Mouse (Mus musculus) adrenal gland, postnatal 14 days (tissue): ENCODE data around the gene Hsp90ab1. TPM values are rescaled to one million over a fixed set of nuclear protein-coding genes. Genes with fewer than 3 reads are reported as not detected.
A peak's percentile ranks its signal among the peaks of the same experiment; 100 is the strongest.

Experiments
- DNase-seq: peaks from one replicate; pipeline ENCODE4 v3.0.0; 2021; ENCODE audit warnings: mixed read lengths
- total RNA-seq: library from RNA; stranded (reverse); gene quantifications from 2 replicates; pipeline ENCODE4 v1.2.3, GENCODE M21; 2021

Gene Hsp90ab1
- total RNA-seq, 1 experiment from 2014 or later, result 1,485 TPM

DNA sequence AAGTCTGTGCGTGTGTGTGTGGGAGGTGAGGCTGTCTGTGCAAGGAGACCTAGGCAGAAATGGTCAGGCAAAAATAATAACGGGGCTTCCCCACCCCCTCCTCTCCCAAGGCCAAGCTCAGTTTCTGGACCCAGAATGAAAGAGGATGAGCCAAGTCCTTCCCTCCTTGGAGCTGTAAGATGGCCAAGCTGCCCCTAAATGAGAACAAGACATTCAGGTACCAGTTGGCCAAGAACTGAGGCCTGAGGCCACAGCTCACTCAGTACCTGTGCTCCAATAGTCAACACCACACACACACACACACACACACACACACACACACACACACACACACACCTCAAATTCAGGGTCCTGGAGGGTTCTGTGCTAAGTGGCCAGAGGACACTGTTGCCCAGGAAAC, 30.4 kb downstream of the Hsp90ab1 start:
- no peak for DNase-seq

DNA sequence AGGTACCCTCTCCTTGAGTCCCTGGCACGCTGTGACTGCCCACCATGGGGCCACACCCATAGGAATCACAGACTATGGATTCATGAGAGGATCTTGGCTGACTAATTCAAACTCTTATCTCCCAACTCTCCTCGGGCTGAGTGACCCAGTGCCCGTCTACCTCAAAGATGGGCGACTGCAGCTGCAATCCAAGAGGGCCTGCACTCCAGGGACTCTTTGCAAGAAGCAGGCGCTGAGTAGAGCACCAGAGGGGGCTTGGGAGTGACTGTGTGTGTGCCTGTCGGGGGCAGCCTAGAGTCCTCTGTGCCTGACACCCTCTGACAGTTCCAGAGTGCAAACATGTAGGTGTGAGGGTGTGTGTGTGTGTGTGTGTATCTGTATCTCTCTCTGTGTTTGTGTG, 30.9 kb downstream of the Hsp90ab1 start:
- DNase-seq, result no peak

DNA sequence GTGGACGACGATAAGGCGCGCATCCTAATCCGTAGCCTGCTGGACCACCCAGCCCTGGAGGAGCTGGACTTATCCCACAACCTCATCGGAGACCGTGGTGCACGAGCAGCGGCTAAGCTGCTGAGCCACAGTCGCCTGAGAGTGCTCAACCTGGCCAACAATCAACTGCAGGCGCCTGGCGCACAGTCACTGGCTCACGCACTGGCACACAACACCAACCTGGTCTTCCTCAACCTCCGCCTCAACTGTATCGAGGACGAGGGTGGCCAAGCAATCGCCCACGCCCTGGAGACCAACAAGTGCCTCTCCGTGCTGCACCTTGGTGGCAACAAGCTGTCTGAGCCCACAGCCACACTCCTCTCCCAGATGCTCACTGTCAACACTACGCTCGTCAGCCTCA, 33.4 kb downstream of the Hsp90ab1 start:
- DNase-seq, result no peak

DNA sequence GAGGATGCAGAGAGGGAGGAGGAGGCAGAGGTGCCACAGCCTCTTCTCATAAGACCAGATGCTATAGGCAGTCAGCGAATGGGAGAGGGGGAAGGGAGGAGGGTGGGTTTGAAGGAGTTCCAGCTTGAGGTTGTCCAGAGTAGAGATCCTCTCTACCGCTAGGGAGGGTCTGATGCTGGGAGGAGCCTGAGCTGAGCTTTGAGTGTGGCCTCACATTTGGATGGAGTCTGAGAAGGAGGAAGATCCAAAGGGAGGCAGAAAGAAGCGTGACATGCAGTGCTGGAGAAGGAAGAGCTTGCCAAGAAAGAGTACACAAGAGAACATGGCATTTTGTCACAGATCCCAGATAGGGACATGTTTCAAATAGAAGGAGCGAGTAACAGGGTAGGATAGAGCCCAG, 34.7 kb downstream of the Hsp90ab1 start:
- DNase-seq, result no peak

DNA sequence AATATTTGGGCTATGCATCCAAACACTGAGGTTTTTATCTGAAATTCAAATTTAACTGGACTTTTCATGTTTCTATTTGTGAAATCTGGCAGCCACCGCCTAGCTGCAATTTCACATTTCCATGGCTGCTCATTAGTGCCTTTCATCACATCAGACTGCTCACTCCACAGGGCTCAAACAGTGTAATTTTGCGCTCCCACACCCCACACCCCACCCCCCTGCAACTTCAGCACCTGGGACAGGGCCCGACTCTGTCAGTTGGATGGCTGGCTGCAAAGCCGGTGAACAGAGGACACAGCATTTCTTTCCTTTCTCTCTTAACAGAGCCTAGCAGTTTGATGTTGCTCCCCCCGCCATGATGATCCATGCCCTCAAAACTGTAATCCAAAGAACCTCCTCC, 36.8 kb downstream of the Hsp90ab1 start:
- DNase-seq, result peak; percentile 74

DNA sequence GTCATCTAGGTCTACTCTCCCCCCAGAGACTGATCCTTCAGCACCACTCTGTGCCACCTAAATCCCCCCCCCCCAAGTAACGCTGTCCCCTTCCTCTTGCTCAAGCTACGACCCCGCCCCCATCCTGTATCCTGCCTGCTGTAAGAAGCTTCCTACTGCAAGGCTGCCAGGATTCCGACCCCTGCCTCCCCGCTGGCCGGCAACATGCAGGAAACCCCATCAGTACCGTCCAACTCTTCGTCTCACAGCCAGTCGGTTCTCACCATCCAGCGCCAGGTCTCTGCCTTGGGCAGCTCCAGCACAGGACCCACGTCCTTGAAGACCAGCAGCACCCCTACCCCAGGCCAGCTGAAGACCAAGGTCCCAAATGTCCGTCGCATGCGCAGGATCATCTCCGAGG, 40.2 kb downstream of the Hsp90ab1 start:
- DNase-seq, result no peak

DNA sequence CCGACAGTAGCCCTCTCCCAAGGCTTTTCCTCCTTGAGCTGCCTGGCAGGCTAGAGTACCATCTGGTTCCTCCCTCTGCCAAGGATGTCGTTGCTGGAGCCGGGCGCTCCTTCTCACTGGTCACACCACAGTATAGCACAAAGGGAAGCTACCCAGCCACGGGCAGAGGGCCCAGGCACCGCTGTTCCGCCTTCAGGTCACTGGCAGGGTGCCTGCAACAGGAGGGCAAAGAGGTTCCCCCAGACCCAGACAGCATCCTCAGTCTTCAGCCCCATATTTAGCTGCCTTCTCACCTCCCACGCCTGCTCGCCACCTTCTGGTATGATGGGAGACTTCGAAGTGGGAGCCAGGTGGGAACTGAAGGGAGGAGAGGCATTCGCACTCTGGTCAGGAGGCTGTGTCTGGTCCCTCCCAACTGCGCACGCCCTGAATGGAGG, 42.7 kb downstream of the Hsp90ab1 start:
- DNase-seq, result no peak

DNA sequence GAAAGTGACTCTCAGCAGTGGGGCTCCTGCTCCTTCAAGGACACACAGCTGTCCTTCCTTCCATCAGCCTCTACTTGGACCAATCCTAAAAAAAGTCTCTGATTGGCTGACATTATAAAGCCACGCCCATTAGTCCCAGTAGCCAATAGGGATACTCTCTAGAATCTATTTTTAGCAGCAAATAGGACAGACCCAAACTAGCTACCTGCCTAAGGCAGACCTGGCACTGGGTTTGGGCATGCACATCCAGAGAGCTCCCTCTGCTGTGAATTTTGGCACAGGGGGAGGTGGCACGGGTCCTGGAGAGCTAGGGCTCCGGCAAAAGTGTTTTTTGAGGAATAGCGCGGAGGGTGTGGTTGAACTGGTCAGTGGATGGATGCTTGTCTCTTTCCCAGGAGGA, 46.5 kb downstream of the Hsp90ab1 start:
- no peak for DNase-seq

DNA sequence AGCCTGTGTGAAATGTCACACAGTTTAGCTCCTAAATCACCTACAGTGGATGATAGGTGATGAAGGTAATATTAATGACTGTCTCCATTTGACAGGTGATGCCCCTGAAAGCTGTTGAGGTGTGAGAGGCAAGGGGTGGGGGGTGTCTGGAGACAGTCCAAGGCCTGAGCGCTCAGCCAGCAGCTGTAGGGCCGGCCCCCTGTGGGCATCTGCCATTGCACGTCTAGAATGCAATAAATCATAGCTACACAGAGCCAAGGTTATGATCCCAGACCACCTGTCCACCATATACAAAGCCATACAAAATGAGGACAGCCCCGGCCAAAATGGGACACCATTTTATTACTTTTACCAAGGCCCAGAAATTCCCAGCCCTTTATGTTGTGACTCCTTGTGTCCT, 48.1 kb downstream of the Hsp90ab1 start:
- no peak for DNase-seq

DNA sequence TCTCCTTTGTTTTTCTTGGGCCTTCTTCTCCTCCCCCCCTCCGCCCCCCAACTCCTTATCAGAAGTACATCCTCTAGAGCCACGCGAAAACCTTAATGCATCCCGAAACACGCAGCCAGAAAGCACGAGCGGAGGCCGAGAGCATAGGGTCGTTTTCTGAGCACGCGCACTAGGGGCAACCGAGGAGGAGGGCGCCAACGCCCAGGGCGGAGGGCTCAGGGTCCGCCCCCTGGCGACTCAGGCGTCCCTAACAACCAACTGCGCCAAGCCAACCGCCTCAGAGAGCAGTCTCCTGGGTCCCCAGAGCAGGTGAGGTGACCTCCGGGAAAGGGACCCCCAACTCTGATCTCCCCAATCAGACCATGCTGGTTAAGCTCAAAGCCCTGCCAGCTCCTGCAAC, 49.8 kb downstream of the Hsp90ab1 start, which contains the start of gene Tcte1:
Gene Tcte1 (plus strand): TSS at position 172 of the 400 bp plus-strand sequence.
- no peak for DNase-seq

DNA sequence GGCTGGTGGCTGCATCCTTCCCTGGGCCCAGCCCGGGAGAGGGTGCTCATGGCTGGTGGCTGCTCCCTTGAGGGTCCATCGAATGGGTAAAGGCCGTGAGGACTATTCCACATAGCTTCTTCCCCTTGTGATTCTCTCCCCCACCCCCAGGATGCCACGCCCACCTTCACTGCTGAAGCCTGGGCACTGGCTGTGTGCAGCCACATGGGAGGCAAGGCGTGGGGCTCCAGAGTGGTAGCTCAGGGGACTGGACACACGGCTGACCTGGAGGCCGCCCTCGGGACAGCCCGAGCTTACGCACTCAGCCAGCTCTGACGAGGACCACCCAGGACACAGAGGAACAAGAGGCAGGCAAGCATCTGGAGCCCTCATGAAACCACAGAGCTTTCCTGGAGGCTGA, 52.9 kb downstream of the Hsp90ab1 start:
- no peak for DNase-seq

DNA sequence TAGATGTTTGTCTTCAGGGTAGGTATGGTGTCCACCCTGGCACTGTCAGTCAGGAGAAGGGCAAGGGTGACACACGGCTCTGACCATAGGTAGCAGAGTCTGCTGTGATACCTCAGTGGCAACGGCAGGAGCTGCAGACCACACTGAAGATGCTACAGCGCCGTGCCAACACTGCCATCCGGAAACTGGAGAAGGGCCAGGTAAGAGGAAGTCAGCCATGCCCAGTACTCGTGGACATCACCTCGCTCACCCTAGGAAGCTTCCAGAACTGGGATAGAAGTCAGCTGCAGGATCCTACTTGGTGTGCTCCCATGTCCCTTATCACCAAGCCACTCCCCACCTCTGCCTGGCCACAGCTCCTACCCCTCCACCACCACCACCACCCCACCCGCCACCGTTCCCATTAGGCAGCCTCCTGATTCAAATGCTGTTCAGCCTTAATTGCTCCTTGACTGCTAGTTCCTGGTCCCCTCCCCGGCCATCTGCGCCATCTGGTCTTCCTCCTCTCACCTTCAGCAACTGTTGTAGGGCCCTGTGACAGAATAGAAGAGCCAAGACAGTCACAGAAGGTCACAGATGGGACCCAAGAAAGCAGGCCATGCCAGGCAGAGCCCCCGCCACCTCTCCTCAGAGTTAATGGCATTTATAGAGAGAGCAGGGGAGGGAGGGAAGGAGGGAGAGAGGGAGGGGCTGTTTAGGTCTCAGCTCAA, 54.1 kb downstream of the Hsp90ab1 start:
- no peak for DNase-seq

Other genes starting within 250 kb of the Hsp90ab1 start
- gene Cdc5l, start 139.5 kb downstream of the Hsp90ab1 start, total RNA-seq, result 44.3 and 44.8 TPM in 2 replicates
- gene Spats1, start 97.9 kb downstream of the Hsp90ab1 start, total RNA-seq, result not detected in 2 replicates
- 17.2 and 18.7 TPM in 2 replicates for gene Aars2, start 66.4 kb downstream of the Hsp90ab1 start, total RNA-seq
- not detected in 2 replicates for gene Tcte1, start 49.8 kb downstream of the Hsp90ab1 start, total RNA-seq
- gene Tmem151b, start 23.6 kb downstream of the Hsp90ab1 start, total RNA-seq, result 0.33 and 1.6 TPM in 2 replicates
- gene Nfkbie, start 17.6 kb downstream of the Hsp90ab1 start, total RNA-seq, result 3.6 and 8.7 TPM in 2 replicates
- gene Slc35b2, start 9.4 kb downstream of the Hsp90ab1 start, total RNA-seq, result 54.8 and 56.1 TPM in 2 replicates
- gene Slc29a1, start 26.3 kb upstream of the Hsp90ab1 start, total RNA-seq, result 114 and 140 TPM in 2 replicates
- 0.44 TPM in 1 of 2 replicates, not detected in the other for gene Mymx, start 28.8 kb upstream of the Hsp90ab1 start, total RNA-seq
- gene Capn11, start 86.1 kb upstream of the Hsp90ab1 start, total RNA-seq, result 0.11 and 0.49 TPM in 2 replicates
- gene Mrpl14, start 113.1 kb upstream of the Hsp90ab1 start, total RNA-seq, result 119 and 122 TPM in 2 replicates
- 45.4 and 48.1 TPM in 2 replicates for gene Tmem63b, start 113.6 kb upstream of the Hsp90ab1 start, total RNA-seq
- gene 1600014C23Rik, start 160.6 kb upstream of the Hsp90ab1 start, total RNA-seq, result not detected in 2 replicates